Mouse (Mus musculus) ovary, postnatal 36 days (tissue): Measurements from ENCODE around the gene Otud7a.
"Not testable (repeated sequence)": the region's sequence is repeated elsewhere in the genome, so short reads cannot be mapped to it uniquely, and the experiment has no call there.

ENCODE experiments used
- DNase-seq: peaks from one replicate; pipeline ENCODE4 v3.0.0; 2022; ENCODE audit warnings: low spot score, mixed read lengths

Otud7a gene

DNA sequence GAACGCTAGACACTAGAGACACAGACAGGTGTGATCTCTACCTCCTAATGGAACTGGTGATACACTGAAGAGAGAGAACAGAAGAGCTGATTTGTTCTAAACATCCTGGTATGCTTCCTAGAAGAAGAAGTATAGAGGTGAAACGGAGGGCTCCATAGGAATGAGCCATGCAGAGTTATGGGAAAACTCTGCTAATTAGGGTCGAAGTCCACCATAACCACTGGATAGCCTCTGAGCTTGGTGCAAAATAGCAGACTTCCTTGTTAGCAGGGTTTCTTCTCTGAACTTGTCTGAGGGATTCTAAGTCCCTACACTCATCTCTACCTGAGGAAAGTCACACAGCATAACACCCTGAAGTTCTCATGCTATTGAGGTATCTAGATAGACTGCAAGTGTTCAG, 114.4 kb downstream of the Otud7a start:
- DNase-seq: no peak

DNA sequence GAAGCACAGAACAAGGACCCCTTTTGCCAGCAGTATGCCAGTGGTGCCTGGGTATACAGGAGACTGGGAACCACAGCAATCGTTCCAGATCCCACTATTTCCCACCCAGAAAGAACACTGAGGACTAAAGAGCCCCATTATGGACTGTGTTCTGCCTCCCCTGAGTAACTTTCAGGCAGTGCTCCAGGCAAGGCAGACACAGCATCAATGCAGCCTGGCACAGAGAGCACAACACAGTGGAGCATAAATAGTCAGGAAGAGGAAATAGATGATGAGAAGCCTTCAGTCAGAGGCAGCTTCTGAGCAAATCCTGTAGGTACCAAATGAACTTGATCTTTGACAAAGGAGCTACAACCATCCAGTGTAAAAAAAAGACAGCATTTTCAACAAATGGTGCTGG, 115.1 kb downstream of the Otud7a start:
- no peak for DNase-seq

- DNase-seq: no peak
Measured at GRCm38 (mm10) chr7:63583310-63583709, 138.8 kb downstream of the Otud7a start.

GRCm38 (mm10) chr7:63586184-63586870, 141.8 kb downstream of the Otud7a start:
- no peak for DNase-seq

GRCm38 (mm10) chr7:63590305-63590704, 145.8 kb downstream of the Otud7a start:
- DNase-seq: no peak

GRCm38 (mm10) chr7:63591322-63591721, 146.8 kb downstream of the Otud7a start:
- DNase-seq: no peak

GRCm38 (mm10) chr7:63592061-63592460, 147.5 kb downstream of the Otud7a start:
- DNase-seq: no peak

DNA sequence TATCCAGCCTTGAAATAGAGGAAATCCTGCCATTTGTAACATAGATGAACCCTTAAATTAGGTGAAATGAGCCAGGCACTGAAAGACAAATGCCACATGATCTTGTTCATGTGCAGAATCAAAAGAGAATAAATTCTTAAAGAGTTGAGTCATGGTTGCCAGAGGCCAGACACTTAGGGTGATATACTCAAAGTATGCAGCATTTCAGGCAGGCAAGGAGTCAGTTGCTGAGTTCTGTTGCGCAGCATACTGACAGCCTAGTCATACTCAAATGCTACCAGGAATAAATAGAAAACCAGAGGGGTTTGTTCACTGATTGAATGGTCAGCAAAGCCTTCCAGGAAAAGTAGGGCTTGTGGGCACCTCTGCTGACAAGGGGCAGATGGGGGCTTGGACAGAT, 160.3 kb downstream of the Otud7a start:
- no peak for DNase-seq

- DNase-seq: no peak
Measured at GRCm38 (mm10) chr7:63617018-63617417, 172.5 kb downstream of the Otud7a start.

DNA sequence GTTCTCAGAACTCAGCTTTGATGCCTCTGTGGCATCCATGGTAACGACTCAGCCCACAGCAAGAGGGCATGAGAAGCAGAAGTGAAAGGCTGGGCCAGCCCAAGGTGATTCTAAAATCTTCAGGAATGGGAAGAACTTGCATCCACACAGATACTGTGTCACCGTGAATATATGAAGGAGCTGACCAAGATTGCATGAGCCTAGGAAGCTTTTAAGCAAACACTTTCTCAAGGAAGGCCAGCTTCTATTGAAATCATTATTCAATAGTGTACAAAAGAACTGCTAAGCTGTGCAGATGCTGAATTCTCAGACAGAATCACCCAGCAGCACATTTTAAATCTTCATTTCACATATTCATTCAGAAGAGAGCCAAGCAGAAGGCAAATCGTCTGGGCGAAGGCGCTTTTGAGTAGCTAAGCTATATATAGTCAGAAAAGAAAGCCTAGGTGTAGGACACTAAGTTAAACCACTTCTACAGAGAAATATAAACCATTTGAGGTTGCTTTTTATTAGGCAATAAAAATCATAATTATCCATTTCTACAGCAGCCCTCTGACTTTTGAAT, 176.3 kb downstream of the Otud7a start:
- no peak for DNase-seq

DNA sequence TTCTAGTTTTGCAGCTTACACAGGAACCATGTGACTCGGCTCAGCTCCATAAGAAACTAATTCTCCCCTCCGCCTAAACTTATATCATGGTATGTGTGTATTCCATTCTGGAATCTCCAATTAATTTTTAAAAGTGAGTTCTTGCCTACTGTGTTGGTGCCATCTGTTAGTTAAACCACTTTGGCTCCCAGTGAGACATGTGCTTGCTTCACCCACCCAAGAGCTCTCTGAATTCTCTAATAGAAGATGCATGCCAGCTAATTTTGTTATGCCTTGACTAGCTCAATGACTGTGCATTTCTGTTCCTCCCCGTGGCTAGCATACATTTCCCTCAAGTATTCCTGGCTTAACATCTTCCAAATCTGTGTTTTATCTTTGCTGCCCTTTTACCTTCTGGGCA, 193.1 kb downstream of the Otud7a start:
- DNase-seq: no peak

GRCm38 (mm10) chr7:63644002-63644401, 199.5 kb downstream of the Otud7a start:
- DNase-seq: no peak

DNA sequence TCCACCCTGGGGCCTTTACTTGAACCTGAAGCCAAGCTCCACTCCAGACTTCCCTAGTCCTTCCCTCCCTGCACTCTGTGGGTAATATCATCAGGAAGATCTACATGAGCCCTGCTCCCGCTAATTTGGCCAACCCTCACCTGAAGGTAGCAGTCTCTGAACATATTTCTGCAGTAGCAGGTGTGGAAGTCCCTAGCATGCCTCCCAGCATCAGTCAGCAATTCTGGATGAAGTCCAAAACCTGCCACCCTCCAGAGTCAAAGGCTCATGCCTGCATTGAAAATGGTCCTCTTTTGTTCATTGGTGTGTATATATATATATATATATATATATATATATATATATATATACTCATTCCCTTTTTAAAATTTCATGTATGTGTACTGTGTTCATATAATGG, 202.6 kb downstream of the Otud7a start:
- DNase-seq: no peak

GRCm38 (mm10) chr7:63660261-63660660, 215.7 kb downstream of the Otud7a start:
- DNase-seq: no peak

DNA sequence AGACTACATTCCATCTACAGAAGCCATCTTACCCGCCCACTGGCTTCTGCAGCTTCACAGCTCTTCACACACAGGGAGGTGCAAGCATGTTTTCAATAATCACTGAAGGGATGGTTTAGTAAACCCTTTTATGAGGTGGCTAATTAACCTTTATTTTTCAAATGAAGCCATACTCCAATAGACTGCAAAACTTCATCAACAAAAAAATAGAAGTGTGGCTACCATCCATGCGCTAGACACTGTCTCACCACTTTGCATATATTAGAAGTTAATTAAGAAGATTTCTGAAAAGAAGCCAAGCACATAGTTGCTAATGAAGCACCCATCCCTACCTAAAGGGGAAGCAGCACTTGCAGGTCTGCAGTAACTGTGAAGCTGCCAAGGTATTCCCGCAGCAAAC, 218.2 kb downstream of the Otud7a start:
- DNase-seq: no peak

GRCm38 (mm10) chr7:63665496-63665895, 220.9 kb downstream of the Otud7a start:
- no peak for DNase-seq

DNA sequence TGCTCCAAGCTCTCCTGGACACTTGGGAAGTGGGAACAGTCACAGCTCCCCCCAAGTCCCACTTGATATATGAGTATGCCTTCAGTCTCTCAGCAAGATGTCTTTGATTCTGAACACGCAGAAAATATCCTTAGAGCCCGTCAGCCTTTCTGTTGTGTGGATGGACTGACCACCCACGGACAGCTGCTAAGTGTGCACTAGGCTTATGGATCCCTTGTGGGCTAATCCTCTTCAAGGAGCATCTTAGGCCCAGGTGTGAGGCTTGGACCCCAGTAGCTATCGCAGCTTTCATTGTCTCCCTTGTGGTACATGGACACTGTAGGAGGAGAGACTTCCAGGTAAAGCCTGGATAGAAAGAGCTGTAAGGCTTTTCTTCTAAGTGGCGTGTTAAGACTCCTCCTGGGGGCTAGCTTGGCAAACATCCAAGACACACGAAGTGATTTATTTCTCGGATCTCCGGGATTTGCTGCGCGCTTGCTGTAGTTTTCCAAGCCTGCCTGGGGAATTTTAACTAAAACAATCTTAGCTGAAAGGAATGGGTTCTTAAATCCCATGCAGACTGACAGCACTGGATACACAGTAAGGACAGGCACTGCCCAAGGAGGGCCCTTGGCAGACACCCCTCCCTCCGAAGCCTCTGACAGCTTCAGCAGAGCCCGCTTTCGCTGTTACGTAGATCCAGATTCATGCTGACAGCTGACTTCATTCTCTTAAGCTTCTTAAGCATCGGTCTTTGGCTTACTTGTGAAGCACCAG, 223.6 kb downstream of the Otud7a start:
- DNase-seq: no peak

GRCm38 (mm10) chr7:63668951-63669350, 224.4 kb downstream of the Otud7a start:
- no peak for DNase-seq

DNA sequence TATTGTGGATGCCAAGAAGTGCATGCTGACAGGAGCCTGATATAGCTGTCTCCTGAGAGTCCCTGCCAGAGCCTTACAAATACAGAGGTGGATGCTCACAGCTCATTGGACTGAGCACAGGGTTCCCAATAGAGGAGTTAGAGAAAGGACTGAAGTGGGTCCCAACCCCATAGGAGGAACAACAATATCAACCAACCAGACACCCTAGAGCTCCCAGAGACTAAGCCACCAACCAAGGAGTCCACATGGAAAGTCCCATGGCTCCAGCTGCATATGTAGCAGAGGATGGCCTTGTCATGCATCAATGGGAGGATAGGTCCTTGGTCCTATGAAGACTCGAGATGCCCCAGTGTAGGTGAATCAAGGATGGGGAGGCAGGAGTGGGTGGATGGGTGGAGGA, 226.4 kb downstream of the Otud7a start:
- not testable (repeated sequence) for DNase-seq

GRCm38 (mm10) chr7:63671904-63672303, 227.4 kb downstream of the Otud7a start:
- DNase-seq: peak; percentile 14

DNA sequence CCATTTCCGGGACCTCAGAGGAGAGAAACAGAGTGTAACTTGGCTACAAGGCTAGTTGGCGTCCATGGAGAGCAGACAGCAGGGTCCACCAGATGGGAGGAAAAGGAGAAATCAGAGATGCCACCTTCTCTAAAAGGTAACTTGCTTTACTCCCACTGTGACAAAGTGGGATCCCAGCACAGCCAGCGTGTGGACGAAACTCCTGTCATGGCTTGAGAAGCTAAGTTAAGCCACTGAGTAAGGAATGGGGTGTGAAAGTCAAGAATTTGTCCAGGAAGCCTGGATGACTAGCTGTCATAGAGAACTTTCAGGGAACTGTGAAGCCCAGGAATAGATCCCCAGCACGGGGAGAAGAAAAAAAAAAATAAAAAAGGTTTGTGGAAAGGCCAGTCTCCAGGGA, 232.1 kb downstream of the Otud7a start:
- DNase-seq: no peak

DNA sequence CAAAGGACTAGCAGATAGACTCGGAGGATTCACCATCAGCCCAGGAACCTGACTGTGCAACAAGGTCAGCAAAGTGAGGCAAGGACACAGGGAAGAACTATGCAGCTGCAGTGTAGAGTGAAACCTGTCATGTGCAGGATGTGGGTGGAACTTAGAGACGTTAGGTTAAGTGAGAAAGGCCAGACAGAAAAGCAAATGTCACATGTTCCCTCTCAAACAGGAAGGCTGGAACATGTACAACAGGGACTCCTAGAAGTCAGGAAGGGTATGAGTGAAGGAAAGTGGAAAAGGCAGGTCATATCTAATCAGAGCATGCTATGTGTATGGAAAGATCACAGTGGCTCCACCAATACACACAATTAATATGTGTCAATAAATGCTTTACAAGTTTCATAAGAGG, 232.6 kb downstream of the Otud7a start:
- no peak for DNase-seq

DNA sequence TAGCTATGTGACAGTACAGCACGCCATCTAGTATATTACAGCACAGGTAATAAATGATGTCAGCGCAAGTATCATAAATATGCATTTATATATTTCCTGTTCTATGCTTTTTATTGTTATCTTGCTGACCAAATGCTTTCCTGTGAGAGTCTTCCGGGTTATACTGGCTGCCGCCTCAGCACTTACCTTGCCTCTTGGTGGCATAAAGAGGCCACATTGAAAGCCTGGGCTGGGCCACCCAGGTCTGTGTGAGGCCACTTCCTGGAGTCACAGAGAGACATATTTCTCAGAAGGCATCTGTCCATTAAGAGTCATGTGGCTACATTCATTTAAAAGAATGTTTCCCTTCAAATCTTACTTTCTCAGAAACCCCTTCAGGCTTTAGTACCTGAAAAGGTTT, 242.5 kb downstream of the Otud7a start:
- DNase-seq: no peak
